Mouse (Mus musculus) heart, embryonic 16.5 days (tissue): Measurements from ENCODE around the gene Olfr153. TPM values are rescaled to one million over a fixed set of nuclear protein-coding genes. Genes with fewer than 3 reads are reported as not detected.
"Not testable (repeated sequence)": the region's sequence is repeated elsewhere in the genome, so short reads cannot be mapped to it uniquely, and the experiment has no call there.

Experiments used
- ATAC-seq: fragments of 200-750 bp; cut with Nextera tagmentation; replicated peaks from 2 replicates; pipeline ENCODE4 v1.8.0; 2017; ENCODE audit warnings: moderate number of reproducible peaks; ENCODE audit not compliant: insufficient read depth, low FRiP score; ENCODE audit errors: extremely low read depth
- H3K27ac ChIP-seq: fragments of 300-500 bp; sonication (generic); 2 replicates; pipeline ENCODE4 v1.5.1; 2014; ENCODE audit warnings: mild to moderate bottlenecking, low read length, control low read depth, moderate library complexity
- H3K27me3 ChIP-seq: fragments of 300-500 bp; sonication (generic); 2 replicates; pipeline ENCODE4 v1.6.1; 2014; ENCODE audit warnings: low read length, mixed read lengths; ENCODE audit not compliant: control insufficient read depth, insufficient read depth
- H3K36me3 ChIP-seq: fragments of 300-500 bp; sonication (generic); 2 replicates; pipeline ENCODE4 v1.6.1; 2014; ENCODE audit not compliant: control insufficient read depth, insufficient read depth
- H3K4me1 ChIP-seq: fragments of 300-500 bp; sonication (generic); 2 replicates; pipeline ENCODE4 v1.6.1; 2014; ENCODE audit warnings: low read length, mixed read lengths; ENCODE audit not compliant: control insufficient read depth, insufficient read depth
- H3K4me2 ChIP-seq: fragments of 300-500 bp; sonication (generic); 2 replicates; pipeline ENCODE4 v1.6.1; 2014; ENCODE audit warnings: low read depth, mild to moderate bottlenecking, control low read depth, low read length
- H3K4me3 ChIP-seq: fragments of 300-500 bp; sonication (generic); 2 replicates; pipeline ENCODE4 v1.5.1; 2014; ENCODE audit warnings: mild to moderate bottlenecking, control low read depth, low read length
- H3K9ac ChIP-seq: fragments of 300-500 bp; sonication (generic); 2 replicates; pipeline ENCODE4 v1.6.1; 2014; ENCODE audit warnings: low read length, control low read depth
- H3K9me3 ChIP-seq: fragments of 300-500 bp; sonication (generic); replicated peaks from 2 replicates; pipeline ENCODE4 v1.6.1; 2016; ENCODE audit warnings: low read length; ENCODE audit not compliant: control insufficient read depth
- WGBS: fragments of 180-500 bp; shearing (Covaris S2); extraction: QIAGEN DNeasy Blood & Tissue Kit; methylation state at CpG from one replicate; pipeline ENCODE4 v1.1.7; 2014; 5-methylcytosine and 5-hydroxymethylcytosine counted together
- polyA plus RNA-seq: library from polyadenylated mRNA; unstranded; fragments of >200 nt; fragmentation: Nextera tagmentation; extraction: Ambion mirVana; gene quantifications from 2 replicates; pipeline ENCODE4 v1.2.1, GENCODE M21; 2015

The Olfr153 gene
- polyA plus RNA-seq: not detected in 2 replicates

- no peak within 1 kb of the TSS for H3K27ac ChIP-seq
- no peaks in the 10 kb centered on the region for H3K4me1 ChIP-seq
- no peaks in the 10 kb centered on the region for H3K36me3 ChIP-seq
- H3K4me3 ChIP-seq: no peak within 1 kb of the TSS
- no peak within 1 kb of the TSS for H3K9ac ChIP-seq
- H3K27me3 ChIP-seq: no peaks in the 10 kb centered on the region
- no peaks in the 10 kb centered on the region for H3K9me3 ChIP-seq
- H3K4me2 ChIP-seq: no peak within 1 kb of the TSS
- ATAC-seq: no peak
These were observed at the start of gene Olfr153 for GRCm38 (mm10) chr2:87531496-87531895. Olfr153 (plus strand) TSS chr2:87531796.

GRCm38 (mm10) chr2:87482276-87482675 lies 49.3 kb upstream of the Olfr153 start:
- Histone ChIP-seq H3K36me3 (no peaks in the 10 kb centered on the region), H3K27ac (no peak overlapping the region), H3K4me1 (no peaks in the 10 kb centered on the region), H3K27me3 (no peaks in the 10 kb centered on the region), H3K9me3 (no peaks in the 10 kb centered on the region), H3K4me2 (no peak overlapping the region), H3K4me3 (no peak overlapping the region), H3K9ac (no peak overlapping the region)
- WGBS: 74% methylated on average over 2 of the region's 2 CpGs
- no peak for ATAC-seq

GRCm38 (mm10) chr2:87496993-87497392 lies 34.6 kb upstream of the Olfr153 start, which contains the start of gene Pramel7:
Pramel7 (minus strand) TSS chr2:87497093.
- not testable (repeated sequence) for H3K27ac ChIP-seq, H3K9me3 ChIP-seq, ATAC-seq, H3K9ac ChIP-seq, H3K4me1 ChIP-seq, H3K36me3 ChIP-seq, H3K4me3 ChIP-seq, H3K27me3 ChIP-seq, H3K4me2 ChIP-seq
- 87% methylated on average over 3 of the region's 5 CpGs for WGBS

- 74% methylated on average over 6 of the region's 6 CpGs for WGBS
- H3K9ac ChIP-seq: no peak within 1 kb of the TSS
- ATAC-seq: no peak
These were observed 25.3 kb upstream of the Olfr153 start, which contains the start of gene Pramel6 for GRCm38 (mm10) chr2:87506265-87506664. Pramel6 (plus strand) TSS chr2:87506565.

GRCm38 (mm10) chr2:87515046-87515445 lies 16.6 kb upstream of the Olfr153 start:
- H3K27ac ChIP-seq: no peak overlapping the region
- no peak overlapping the region for H3K4me3 ChIP-seq
- WGBS: 85% methylated on average over 2 of the region's 2 CpGs
- H3K9ac ChIP-seq: no peak overlapping the region
- no peaks in the 10 kb centered on the region for H3K9me3 ChIP-seq
- no peaks in the 10 kb centered on the region for H3K4me1 ChIP-seq
- H3K36me3 ChIP-seq: no peaks in the 10 kb centered on the region
- no peak overlapping the region for H3K4me2 ChIP-seq
- no peaks in the 10 kb centered on the region for H3K27me3 ChIP-seq
- no peak for ATAC-seq

More at GRCm38 (mm10) chr2:87506265-87506664, 25.3 kb upstream of the Olfr153 start, which contains the start of gene Pramel6:
- no peak within 1 kb of the TSS for H3K4me3 ChIP-seq
- H3K36me3 ChIP-seq: no peaks in the 10 kb centered on the region
- H3K9me3 ChIP-seq: no peaks in the 10 kb centered on the region
- no peaks in the 10 kb centered on the region for H3K4me1 ChIP-seq
- H3K27me3 ChIP-seq: no peaks in the 10 kb centered on the region
- H3K4me2 ChIP-seq: no peak within 1 kb of the TSS
- H3K27ac ChIP-seq: no peak within 1 kb of the TSS

GRCm38 (mm10) chr2:87515457-87516060 lies 16.0 kb upstream of the Olfr153 start:
- Histone ChIP-seq H3K4me3 (no peak overlapping the region), H3K36me3 (no peaks in the 10 kb centered on the region), H3K9ac (no peak overlapping the region), H3K4me1 (no peaks in the 10 kb centered on the region), H3K4me2 (no peak overlapping the region), H3K9me3 (0 out of 2 replicates have a peak, but pooled peaks cover 1% of the 10 kb centered on the region), H3K27me3 (no peaks in the 10 kb centered on the region), H3K27ac (no peak overlapping the region)
- 69% methylated on average over 7 of the region's 8 CpGs for WGBS
- no peak for ATAC-seq

- no peak overlapping the region for H3K4me2 ChIP-seq
- H3K4me1 ChIP-seq: no peaks in the 10 kb centered on the region
- 79% methylated on average over 3 of the region's 3 CpGs for WGBS
- no peaks in the 10 kb centered on the region for H3K27me3 ChIP-seq
- H3K9ac ChIP-seq: no peak overlapping the region
- 0 out of 2 replicates have a peak, but pooled peaks cover 4% of the 10 kb centered on the region for H3K9me3 ChIP-seq
- H3K27ac ChIP-seq: no peak overlapping the region
- no peaks in the 10 kb centered on the region for H3K36me3 ChIP-seq
- ATAC-seq: no peak
- H3K4me3 ChIP-seq: no peak overlapping the region
These were observed 15.0 kb upstream of the Olfr153 start for GRCm38 (mm10) chr2:87516581-87516980.

- 78% methylated on average over 4 of the region's 4 CpGs for WGBS
- ATAC-seq: no peak
These were observed 10.9 kb upstream of the Olfr153 start for GRCm38 (mm10) chr2:87520651-87521050.

GRCm38 (mm10) chr2:87525899-87526616 lies 5.5 kb upstream of the Olfr153 start:
- not testable (repeated sequence) for H3K4me1 ChIP-seq, H3K36me3 ChIP-seq, H3K9me3 ChIP-seq, H3K9ac ChIP-seq, ATAC-seq, H3K27ac ChIP-seq, H3K27me3 ChIP-seq
- Histone ChIP-seq H3K4me2 (peak overlapping the region; percentile 53), H3K4me3 (peak overlapping the region; percentile 23)
- WGBS: 27% methylated on average over 38 of the region's 39 CpGs

More at GRCm38 (mm10) chr2:87520651-87521050, 10.9 kb upstream of the Olfr153 start:
- no peaks in the 10 kb centered on the region for H3K36me3 ChIP-seq
- H3K27me3 ChIP-seq: no peaks in the 10 kb centered on the region
- no peak overlapping the region for H3K9ac ChIP-seq
- 0 out of 2 replicates have a peak, but pooled peaks cover 4% of the 10 kb centered on the region for H3K9me3 ChIP-seq
- H3K4me2 ChIP-seq: no peak overlapping the region
- no peaks in the 10 kb centered on the region for H3K4me1 ChIP-seq
- no peak overlapping the region for H3K4me3 ChIP-seq
- no peak overlapping the region for H3K27ac ChIP-seq
